Mouse (Mus musculus) MEL (cell line): ENCODE results near the gene Clec4a1. TPM values are rescaled to one million over a fixed set of nuclear protein-coding genes. Genes with fewer than 3 reads are reported as not detected.
A peak's percentile ranks its signal among the peaks of the same experiment; 100 is the strongest.

Experiments used
- DNase-seq: peaks from one replicate; pipeline ENCODE4 v3.0.0; 2011; ENCODE audit warnings: low read depth, low spot score
- H3K27ac ChIP-seq: 2 replicates; pipeline ENCODE4 v1.5.1; 2012; ENCODE audit warnings: low read depth, mild to moderate bottlenecking, control low read depth, low read length, moderate library complexity; ENCODE audit not compliant: control insufficient read depth
- H3K27me3 ChIP-seq, 2 experiments: fragments of 150-350 bp in 1 of 2; sonication (generic) in 1 of 2; 2 replicates each; pipeline ENCODE4 v1.6.1; 2012; ENCODE audit warnings: low read length in 2 of 2, mild to moderate bottlenecking in 2 of 2, improper control_type of control experiment in 1 of 2, moderate library complexity in 1 of 2; ENCODE audit not compliant: insufficient read depth in 2 of 2, control insufficient read depth in 1 of 2
- H3K36me3 ChIP-seq, 2 experiments: 2 replicates each; pipeline ENCODE4 v1.6.1; 2012 to 2014; ENCODE audit warnings: low read length in 2 of 2, improper control_type of control experiment in 1 of 2, inconsistent platforms in 1 of 2, mild to moderate bottlenecking in 1 of 2; ENCODE audit not compliant: insufficient read depth in 2 of 2, control insufficient read depth in 1 of 2
- H3K4me1 ChIP-seq, 2 experiments: fragments of 150-350 bp in 1 of 2; sonication (generic) in 1 of 2; 2 replicates each; pipeline ENCODE4 v1.6.1; 2012; ENCODE audit warnings: low read length in 2 of 2, improper control_type of control experiment in 1 of 2, mild to moderate bottlenecking in 1 of 2; ENCODE audit not compliant: insufficient read depth in 2 of 2, control insufficient read depth in 1 of 2
- H3K4me3 ChIP-seq, 2 experiments: fragments of 150-350 bp in 1 of 2; sonication (generic) in 1 of 2; 2 replicates each; pipeline ENCODE4 v1.5.1; 2012; ENCODE audit warnings: low read depth in 2 of 2, low read length in 2 of 2, mild to moderate bottlenecking in 2 of 2, moderate library complexity in 2 of 2, control low read depth in 1 of 2, improper control_type of control experiment in 1 of 2; ENCODE audit not compliant: control insufficient read depth in 1 of 2, insufficient read depth in 1 of 2
- H3K79me2 ChIP-seq: 2 replicates; pipeline ENCODE4 v1.6.1; 2012; ENCODE audit warnings: mild to moderate bottlenecking, low read length, moderate library complexity; ENCODE audit not compliant: control insufficient read depth, poor library complexity, insufficient read depth
- H3K9ac ChIP-seq: 2 replicates; pipeline ENCODE4 v1.6.1; 2012; ENCODE audit warnings: low read depth, mild to moderate bottlenecking, control low read depth, low read length, moderate library complexity; ENCODE audit not compliant: control insufficient read depth, poor library complexity, severe bottlenecking
- H3K9me3 ChIP-seq: fragments of 150-350 bp; sonication (generic); replicated peaks from 2 replicates; pipeline ENCODE4 v1.6.1; 2012; ENCODE audit warnings: mild to moderate bottlenecking, low read length, improper control_type of control experiment, moderate library complexity; ENCODE audit not compliant: insufficient read depth
- BHLHE40 ChIP-seq: IDR thresholded peaks from 2 replicates; pipeline ENCODE4 v1.6.1; 2012; ENCODE audit warnings: low read depth, mild to moderate bottlenecking, inconsistent platforms, low read length, improper control_type of control experiment, borderline replicate concordance
- CHD1 ChIP-seq: IDR thresholded peaks from 2 replicates; pipeline ENCODE4 v1.6.1; 2012; ENCODE audit warnings: low read depth, mild to moderate bottlenecking, inconsistent platforms, low read length, improper control_type of control experiment
- CHD2 ChIP-seq: IDR thresholded peaks from 2 replicates; pipeline ENCODE4 v1.6.1; 2011; ENCODE audit warnings: low read length, improper control_type of control experiment
- CTCF ChIP-seq, 3 experiments: IDR thresholded peaks in 2 of 3; conservative IDR thresholded peaks in 1 of 3; 2 replicates each; pipeline ENCODE4 v1.5.1; 2011 to 2012; ENCODE audit warnings: low read length in 3 of 3, low read depth in 2 of 3, mild to moderate bottlenecking in 2 of 3, improper control_type of control experiment in 1 of 3, inconsistent platforms in 1 of 3, mixed read lengths in 1 of 3, moderate library complexity in 1 of 3; ENCODE audit not compliant: control insufficient read depth in 1 of 3, insufficient read depth in 1 of 3, poor library complexity in 1 of 3, severe bottlenecking in 1 of 3
- ELF1 ChIP-seq: IDR thresholded peaks from 2 replicates; pipeline ENCODE4 v1.6.1; 2014; ENCODE audit warnings: low read depth, mild to moderate bottlenecking, inconsistent platforms, low read length, improper control_type of control experiment, moderate library complexity
- EP300 ChIP-seq, 2 experiments: IDR thresholded peaks; 2 replicates each; pipeline ENCODE4 v1.6.1; 2011; ENCODE audit warnings: improper control_type of control experiment in 2 of 2, low read length in 2 of 2, low read depth in 1 of 2, mild to moderate bottlenecking in 1 of 2
- ETS1 ChIP-seq: IDR thresholded peaks from 2 replicates; pipeline ENCODE4 v1.6.1; 2012; ENCODE audit warnings: low read depth, mild to moderate bottlenecking, inconsistent platforms, low read length, improper control_type of control experiment, moderate library complexity
- GABPA ChIP-seq: IDR thresholded peaks from 2 replicates; pipeline ENCODE4 v1.6.1; 2012; ENCODE audit warnings: low read depth, mild to moderate bottlenecking, inconsistent platforms, low read length, improper control_type of control experiment, moderate library complexity
- GATA1 ChIP-seq: IDR thresholded peaks from 2 replicates; pipeline ENCODE4 v1.6.1; 2011; ENCODE audit warnings: low read depth, low read length, improper control_type of control experiment
- JUND ChIP-seq: IDR thresholded peaks from 2 replicates; pipeline ENCODE4 v1.6.1; 2011; ENCODE audit warnings: low read depth, mild to moderate bottlenecking, improper control_type of control experiment, low read length
- KAT2A ChIP-seq: conservative IDR thresholded peaks from 2 replicates; pipeline ENCODE4 v1.6.1; 2012; ENCODE audit warnings: low read depth, low read length, improper control_type of control experiment, inconsistent platforms
- MAFK ChIP-seq: IDR thresholded peaks from 2 replicates; pipeline ENCODE4 v1.6.1; 2011; ENCODE audit warnings: low read depth, mild to moderate bottlenecking, low read length, improper control_type of control experiment, borderline replicate concordance
- MAX ChIP-seq: IDR thresholded peaks from 2 replicates; pipeline ENCODE4 v1.6.1; 2011; ENCODE audit warnings: low read length, improper control_type of control experiment
- MAZ ChIP-seq: IDR thresholded peaks from 2 replicates; pipeline ENCODE4 v1.6.1; 2012; ENCODE audit warnings: low read depth, mild to moderate bottlenecking, inconsistent platforms, low read length, improper control_type of control experiment
- MXI1 ChIP-seq: IDR thresholded peaks from 2 replicates; pipeline ENCODE4 v1.6.1; 2011; ENCODE audit warnings: mild to moderate bottlenecking, low read depth, low read length, improper control_type of control experiment
- MYB ChIP-seq: IDR thresholded peaks from 2 replicates; pipeline ENCODE4 v1.6.1; 2011; ENCODE audit warnings: mild to moderate bottlenecking, low read depth, low read length, improper control_type of control experiment
- MYC ChIP-seq: IDR thresholded peaks from 2 replicates; pipeline ENCODE4 v1.6.1; 2011; ENCODE audit warnings: low read depth, mild to moderate bottlenecking, low read length, improper control_type of control experiment, moderate library complexity
- NELFE ChIP-seq: IDR thresholded peaks from 2 replicates; pipeline ENCODE4 v1.6.1; 2011; ENCODE audit warnings: low read depth, low read length, improper control_type of control experiment
- NRF1 ChIP-seq: IDR thresholded peaks from 2 replicates; pipeline ENCODE4 v1.6.1; 2014; ENCODE audit warnings: low read depth, mild to moderate bottlenecking, inconsistent platforms, low read length, improper control_type of control experiment, moderate library complexity; ENCODE audit not compliant: poor library complexity, insufficient read depth, severe bottlenecking
- POLR2AphosphoS2 ChIP-seq: IDR thresholded peaks from 2 replicates; pipeline ENCODE4 v1.6.1; 2011; ENCODE audit warnings: low read length, improper control_type of control experiment
- POLR2AphosphoS5 ChIP-seq: IDR thresholded peaks from 2 replicates; pipeline ENCODE4 v1.6.1; 2012; ENCODE audit warnings: low read depth, borderline replicate concordance, mild to moderate bottlenecking, inconsistent platforms, low read length, moderate library complexity, mixed read lengths
- RAD21 ChIP-seq: IDR thresholded peaks from 2 replicates; pipeline ENCODE4 v1.6.1; 2011; ENCODE audit warnings: mild to moderate bottlenecking, low read depth, low read length, improper control_type of control experiment
- RCOR1 ChIP-seq: IDR thresholded peaks from 2 replicates; pipeline ENCODE4 v1.6.1; 2012; ENCODE audit warnings: low read depth, mild to moderate bottlenecking, inconsistent platforms, low read length, improper control_type of control experiment
- SIN3A ChIP-seq: IDR thresholded peaks from 2 replicates; pipeline ENCODE4 v1.6.1; 2012; ENCODE audit warnings: low read length, improper control_type of control experiment, inconsistent platforms
- SMC3 ChIP-seq: IDR thresholded peaks from 2 replicates; pipeline ENCODE4 v1.6.1; 2011; ENCODE audit warnings: low read depth, low read length, improper control_type of control experiment
- TAL1 ChIP-seq: IDR thresholded peaks from 2 replicates; pipeline ENCODE4 v1.6.1; 2012; ENCODE audit warnings: mild to moderate bottlenecking, inconsistent platforms, low read length, moderate library complexity, mixed read lengths
- TCF12 ChIP-seq: IDR thresholded peaks from 2 replicates; pipeline ENCODE4 v1.6.1; 2014; ENCODE audit warnings: low read depth, mild to moderate bottlenecking, inconsistent platforms, low read length, improper control_type of control experiment, moderate library complexity
- UBTF ChIP-seq: IDR thresholded peaks from 2 replicates; pipeline ENCODE4 v1.6.1; 2012; ENCODE audit warnings: low read depth, mild to moderate bottlenecking, inconsistent platforms, low read length, improper control_type of control experiment, moderate library complexity, borderline replicate concordance; ENCODE audit not compliant: insufficient read depth
- USF1 ChIP-seq: IDR thresholded peaks from 2 replicates; pipeline ENCODE4 v1.6.1; 2014; ENCODE audit warnings: low read depth, mild to moderate bottlenecking, inconsistent platforms, low read length, improper control_type of control experiment, moderate library complexity
- USF2 ChIP-seq, 2 experiments: IDR thresholded peaks; 2 replicates each; pipeline ENCODE4 v1.6.1; 2011 to 2012; ENCODE audit warnings: improper control_type of control experiment in 2 of 2, low read length in 2 of 2, borderline replicate concordance in 1 of 2, inconsistent platforms in 1 of 2, low read depth in 1 of 2, mild to moderate bottlenecking in 1 of 2; ENCODE audit not compliant: insufficient read depth in 1 of 2
- ZKSCAN1 ChIP-seq: IDR thresholded peaks from 2 replicates; pipeline ENCODE4 v1.6.1; 2012; ENCODE audit warnings: low read depth, mild to moderate bottlenecking, inconsistent platforms, low read length, improper control_type of control experiment, moderate library complexity
- ZMIZ1 ChIP-seq: IDR thresholded peaks from 2 replicates; pipeline ENCODE4 v1.6.1; 2012; ENCODE audit warnings: low read depth, mild to moderate bottlenecking, inconsistent platforms, low read length, improper control_type of control experiment, moderate library complexity
- polyA plus RNA-seq, 2 experiments: library from polyadenylated mRNA; stranded (reverse) in 1 of 2; unstranded in 1 of 2; fragments of >175 nt in 1 of 2; fragments of >200 nt in 1 of 2; gene quantifications; 2 replicates each; pipeline versions ENCODE4 v1.2.1 to v1.2.4; 2012; ENCODE audit warnings: low replicate concordance in 2 of 2, low read depth in 1 of 2; ENCODE audit not compliant: insufficient read length in 2 of 2, insufficient read depth in 1 of 2, missing spikeins in 1 of 2
- total RNA-seq: library from RNA; depleted of rRNA; stranded (reverse); fragments of 300-350 nt; gene quantifications from 2 replicates; pipeline ENCODE4 v1.2.3, GENCODE M21; 2012

Clec4a1 gene
- total and polyA plus RNA-seq, 3 experiments = 0.06 TPM; not detected in 2

- TF ChIP-seq MYC (no peak; the same call in 1 of the 2 replicates), BHLHE40 (no peak), ZMIZ1 (peak; percentile 80; the same call in 1 of the 2 replicates), POLR2AphosphoS2 (peak; percentile 73; the same call in 1 of the 2 replicates)
These were observed 47.6 kb upstream of the Clec4a1 start, which contains the start of gene Necap1 (continued) for GRCm38 (mm10) chr6:122873871-122874719.

GRCm38 (mm10) chr6:122874720-122875389 is 46.8 kb upstream of the Clec4a1 start:
- Histone ChIP-seq H3K4me1 (peaks cover 2 to 6% of the 10 kb centered on the region in 2 experiments; a peak in 2 of 4 replicates), H3K27ac (peak overlapping the region; percentile 50), H3K36me3 (peaks cover 6 to 15% of the 10 kb centered on the region in 2 experiments), H3K4me3 (peak overlapping the region; percentile 83 to 100), H3K27me3 (no peaks in the 10 kb centered on the region), H3K9me3 (no peaks in the 10 kb centered on the region), H3K9ac (peak overlapping the region; percentile 99), H3K79me2 (peaks cover 24% of the 10 kb centered on the region)
- no peak for DNase-seq
- TF ChIP-seq SMC3 = no peak
- no peak for TF ChIP-seq BHLHE40
- TF ChIP-seq CTCF (IDR thresholded peaks at IDR 0.05 in 2 of 3, conservative IDR thresholded peaks at IDR 0.05 in 1 of 3; ENCODE audit: control insufficient read depth in 1 of 3, insufficient read depth in 1 of 3, low read depth in 2 of 3, low read length in 3 of 3, poor library complexity in 1 of 3, severe bottlenecking in 1 of 3) = no peak
- TF ChIP-seq MAX = 0 out of 2 replicates have a peak, but pooled peaks have one; percentile 55
- no peak for TF ChIP-seq EP300 (IDR thresholded peaks at IDR 0.05; ENCODE audit: low read depth in 1 of 2, low read length in 2 of 2)
- no peak for TF ChIP-seq MAZ
- TF ChIP-seq KAT2A = no peak; the same call in 1 of the 2 replicates
- TF ChIP-seq USF2 (IDR thresholded peaks at IDR 0.05; ENCODE audit: borderline replicate concordance in 1 of 2, insufficient read depth in 1 of 2, low read depth in 1 of 2, low read length in 2 of 2) = no peak
- TF ChIP-seq TAL1 = no peak
- TF ChIP-seq JUND = no peak
- peak; percentile 35; the same call in 1 of the 2 replicates for TF ChIP-seq MYC
- TF ChIP-seq UBTF = no peak
- no peak for TF ChIP-seq CHD2
- TF ChIP-seq MYB = no peak
- no peak for TF ChIP-seq MAFK
- no peak for TF ChIP-seq ELF1
- TF ChIP-seq NELFE = no peak
- TF ChIP-seq CHD1 = no peak
- TF ChIP-seq NRF1 = no peak
- no peak for TF ChIP-seq RAD21
- TF ChIP-seq SIN3A = no peak
- peak; percentile 81 for TF ChIP-seq MXI1
- no peak for TF ChIP-seq RCOR1
- TF ChIP-seq USF1 = no peak
- no peak for TF ChIP-seq ZKSCAN1
- TF ChIP-seq GATA1 = no peak
- TF ChIP-seq TCF12 = no peak
- no peak for TF ChIP-seq ETS1
- TF ChIP-seq POLR2AphosphoS5 = no peak
- peak; percentile 5; the same call in 1 of the 2 replicates for TF ChIP-seq ZMIZ1
- TF ChIP-seq GABPA = no peak
